Mouse (Mus musculus): ENCODE data around the gene Ppfia1.
A peak's percentile ranks its signal among the peaks of the same experiment; 100 is the strongest.

The Ppfia1 gene

DNA sequence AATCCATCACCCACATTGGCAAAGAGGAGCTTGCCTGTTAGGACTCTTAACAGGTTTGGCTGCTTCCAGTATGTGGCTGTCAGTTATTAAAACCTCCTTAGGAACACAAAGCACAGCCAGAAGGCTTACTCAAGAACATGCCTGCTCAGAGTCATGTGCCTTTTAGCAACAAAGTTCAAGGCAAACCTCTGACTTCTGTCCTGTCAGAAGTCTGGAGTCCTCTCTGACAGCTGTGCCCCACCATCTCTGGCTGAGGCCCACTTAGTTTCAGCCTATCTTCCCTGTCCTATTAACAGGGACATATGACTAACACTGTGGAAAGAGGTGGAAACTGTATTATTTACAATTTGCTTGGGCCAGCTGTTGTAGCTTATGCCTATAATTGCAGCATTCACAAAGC is 73.2 kb downstream of the Ppfia1 start:
- no peak for DNase-seq

GRCm38 (mm10) chr7:144479569-144479968 is 74.0 kb downstream of the Ppfia1 start:
- DNase-seq, result no peak

DNA sequence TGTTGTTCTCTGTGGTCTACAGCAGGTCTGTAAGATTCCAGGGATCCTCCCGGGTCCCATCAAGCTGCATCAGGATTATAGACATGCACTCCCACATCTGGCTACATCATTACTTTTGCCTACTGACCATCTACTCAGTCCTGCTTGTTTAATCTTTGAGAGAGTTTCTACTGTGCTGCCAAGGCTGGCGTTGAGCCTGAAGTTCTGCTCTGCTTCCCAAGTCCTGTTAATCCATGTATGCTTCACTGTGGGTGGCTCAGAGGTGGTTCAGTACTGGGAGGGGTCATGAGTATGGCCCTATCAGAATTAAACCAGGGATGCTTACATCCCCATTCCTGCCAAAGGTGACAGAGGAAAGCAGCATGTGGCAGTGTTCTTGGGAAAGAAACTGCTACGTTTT is 77.8 kb downstream of the Ppfia1 start:
- no peak for DNase-seq

- DNase-seq, result peak in 1 of 2 experiments; percentile 16
Observed at GRCm38 (mm10) chr7:144473486-144473885, 80.0 kb downstream of the Ppfia1 start.

GRCm38 (mm10) chr7:144471103-144471502 is 82.4 kb downstream of the Ppfia1 start:
- no peak for DNase-seq

DNA sequence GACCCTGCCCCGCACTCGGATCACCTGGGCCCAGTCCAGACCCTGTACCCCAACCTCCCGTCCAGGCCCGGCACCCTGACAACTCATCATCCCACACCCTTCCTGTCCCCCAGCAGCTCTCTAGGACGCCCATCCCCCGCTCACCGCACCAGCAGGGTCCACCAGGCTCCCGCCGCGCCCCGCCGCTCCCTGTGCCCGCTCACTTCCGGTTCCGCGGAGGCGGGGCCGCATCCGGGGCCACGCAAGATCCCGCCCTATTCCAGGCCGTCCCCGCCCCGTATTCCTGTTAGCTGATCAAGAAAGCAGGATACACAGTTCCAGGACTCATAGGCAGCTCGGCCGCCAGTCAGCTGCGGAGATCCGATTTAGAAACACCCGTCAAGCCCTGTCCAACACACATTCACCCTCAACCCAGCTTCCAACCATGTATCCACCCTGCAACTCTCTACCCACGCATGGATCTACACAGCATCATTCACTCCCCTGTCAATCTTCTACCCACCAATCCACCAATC is 82.9 kb downstream of the Ppfia1 start, which contains the start of gene Cttn:
Gene Cttn (minus strand): TSS at position 465 of the 515 bp plus-strand sequence.
- DNase-seq, result peak; percentile 94 to 96

DNA sequence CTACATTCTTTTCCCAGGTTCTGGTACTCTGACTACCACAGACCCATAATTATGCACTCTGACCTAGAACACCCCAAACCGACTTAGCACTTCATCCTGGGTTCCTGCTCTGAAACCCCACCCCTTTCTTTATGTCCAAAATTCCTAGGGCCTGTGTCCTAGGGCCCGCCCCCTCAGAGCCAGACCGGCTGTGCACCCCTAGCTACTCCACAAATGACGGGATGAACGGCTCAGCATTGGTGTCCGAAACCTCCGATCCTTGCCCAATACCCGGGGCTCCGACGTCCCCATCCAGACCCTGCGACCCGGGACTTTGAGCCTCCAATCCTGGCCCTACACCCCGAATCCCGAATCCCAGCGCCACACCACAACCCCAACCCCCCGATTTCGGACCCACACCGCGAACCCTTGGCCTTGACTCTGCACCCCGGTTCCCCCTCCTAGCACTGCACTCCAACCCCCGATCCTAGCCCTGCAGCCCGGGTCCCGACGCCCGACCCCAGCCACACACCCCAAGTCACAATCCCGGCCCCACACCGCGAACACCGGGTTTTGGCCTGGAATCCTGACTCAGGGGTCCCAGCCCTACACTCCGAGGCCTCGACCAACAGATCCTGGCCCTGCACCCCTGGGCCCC is 83.5 kb downstream of the Ppfia1 start:
- peak; percentile 41 to 56 for DNase-seq

- peak; percentile 62 to 74 for DNase-seq
Observed at GRCm38 (mm10) chr7:144469181-144469641, 84.3 kb downstream of the Ppfia1 start.

DNA sequence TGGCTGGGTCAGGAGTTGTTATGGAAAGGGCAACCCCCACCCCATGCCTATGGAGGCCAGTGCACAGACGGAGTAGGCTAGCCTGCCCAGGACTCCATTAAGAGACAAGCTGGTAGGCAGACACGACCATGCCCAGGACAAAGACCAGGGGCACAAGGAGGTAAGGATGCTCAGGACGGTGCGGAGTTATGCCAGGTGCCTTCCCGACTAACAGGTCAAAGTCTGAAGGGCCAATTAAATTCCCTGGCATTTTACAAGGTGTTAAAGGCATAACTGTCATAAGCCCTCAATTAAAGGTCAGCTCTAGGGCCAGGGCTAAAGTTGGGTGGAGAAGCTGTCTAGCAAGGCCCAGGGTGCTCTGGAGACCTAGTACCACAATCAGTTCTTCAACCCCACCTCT is 84.8 kb downstream of the Ppfia1 start:
- no peak for DNase-seq

DNA sequence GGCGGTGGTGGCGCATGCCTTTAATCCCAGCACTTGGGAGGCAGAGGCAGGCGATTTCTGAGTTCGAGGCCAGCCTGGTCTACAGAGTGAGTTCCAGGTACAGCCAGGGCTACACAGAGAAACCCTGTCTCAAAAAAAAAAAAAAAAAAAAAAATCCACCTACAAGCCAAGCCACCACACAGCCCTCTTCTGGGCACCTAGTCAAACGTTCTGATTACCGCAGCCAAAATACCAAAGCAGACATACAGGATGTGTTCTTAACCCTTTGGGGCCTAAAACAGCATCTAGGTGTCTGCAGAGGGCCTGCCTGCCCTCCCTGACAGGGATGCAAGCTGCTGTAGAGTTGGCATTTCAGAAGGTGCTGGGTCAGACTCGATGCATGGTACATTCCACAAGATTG is 91.0 kb downstream of the Ppfia1 start:
- no peak for DNase-seq

DNA sequence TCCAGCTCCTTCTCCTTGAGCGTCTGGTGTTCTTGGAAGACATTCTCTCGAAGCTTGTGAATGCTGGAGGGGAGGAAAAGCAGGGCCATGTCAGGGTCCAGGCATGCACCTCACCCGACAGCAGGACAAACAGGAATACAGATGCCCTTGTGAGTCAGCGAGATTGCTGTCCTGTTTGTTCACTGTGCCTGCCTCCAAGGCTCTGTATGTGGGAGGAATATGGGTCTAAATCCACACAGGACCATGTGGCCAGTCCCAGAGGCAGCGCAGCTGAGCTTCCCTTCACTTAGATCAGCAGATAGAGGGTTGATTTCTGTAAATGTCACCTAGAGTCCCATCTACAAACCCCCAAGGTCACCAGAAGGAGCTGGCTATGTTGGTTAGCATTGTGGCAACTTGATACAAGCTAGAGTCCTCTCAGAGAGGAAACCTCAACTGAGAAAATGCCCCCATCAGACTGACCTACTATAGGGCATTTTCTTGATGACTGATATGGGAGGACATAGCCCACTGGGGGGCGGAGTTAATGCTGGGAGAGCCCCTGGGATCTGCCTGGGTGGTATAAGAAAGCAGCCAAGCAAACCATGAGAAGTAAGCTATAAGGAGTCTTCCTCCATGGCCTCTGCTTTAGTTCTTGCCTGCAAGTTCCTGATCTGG is 92.2 kb downstream of the Ppfia1 start:
- no peak for DNase-seq

GRCm38 (mm10) chr7:144458881-144459280 is 94.6 kb downstream of the Ppfia1 start:
- no peak for DNase-seq

DNA sequence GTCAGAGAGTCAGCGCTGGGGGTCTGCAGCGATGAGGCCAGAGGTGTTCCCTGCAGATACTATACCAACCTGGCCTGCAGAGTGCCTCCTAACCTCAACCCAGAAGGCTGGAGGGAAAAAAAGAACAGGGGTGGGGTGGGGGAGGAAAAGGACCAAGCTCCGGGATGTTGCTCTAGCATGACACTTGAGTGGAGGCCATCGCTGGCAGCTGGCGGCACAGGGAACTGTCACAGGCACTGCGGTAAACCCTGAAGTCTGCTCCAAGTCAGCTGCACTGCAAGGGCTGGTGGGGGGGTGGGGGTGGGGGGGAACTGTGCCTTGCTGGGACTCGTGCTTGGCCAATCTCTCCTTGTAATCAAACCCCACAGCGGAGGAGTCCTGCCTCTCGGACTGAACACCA is 102.9 kb downstream of the Ppfia1 start:
- no peak for DNase-seq

DNA sequence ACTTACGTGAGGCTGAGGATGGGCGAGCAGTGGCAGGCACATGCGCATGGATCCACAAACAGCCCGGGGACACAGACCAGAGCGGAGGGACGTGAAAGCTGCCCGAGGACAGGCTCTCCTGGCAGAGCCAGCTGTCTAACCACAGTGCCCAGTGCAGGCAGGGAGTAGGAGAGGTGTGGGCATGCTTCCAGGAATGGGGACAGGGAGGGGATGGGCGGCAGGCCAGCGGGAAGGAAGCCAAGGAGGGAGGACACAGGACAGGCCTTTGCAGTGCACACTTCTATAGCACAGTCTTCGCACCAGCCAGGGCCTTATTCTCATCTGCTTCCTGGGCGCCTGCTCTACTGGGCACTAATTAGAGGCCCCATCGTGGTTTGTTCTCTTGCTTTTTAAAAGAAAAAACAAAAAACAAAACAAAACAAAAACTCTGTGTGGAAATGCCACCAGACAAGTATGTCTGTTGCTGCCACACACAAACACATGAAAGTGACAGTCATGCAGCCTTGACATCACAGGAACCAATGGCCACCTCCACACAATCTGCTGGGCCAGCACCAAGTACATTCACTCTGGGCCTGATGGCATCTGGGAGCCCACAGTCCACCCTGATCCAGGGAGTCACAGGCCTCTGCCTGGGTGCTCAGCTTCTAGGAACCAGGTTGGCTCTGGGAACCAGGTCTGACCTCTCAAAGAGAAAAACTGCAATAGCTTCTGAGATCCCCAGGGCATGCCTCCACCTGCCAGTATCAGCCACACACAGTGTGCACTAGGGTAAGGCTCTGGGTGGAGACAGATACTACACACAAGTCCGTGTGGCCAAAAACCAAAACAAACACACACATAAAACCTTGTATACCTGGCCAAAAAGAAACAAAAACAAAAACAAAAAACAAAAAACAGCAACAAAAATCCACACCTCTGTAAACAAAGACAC is 103.6 kb downstream of the Ppfia1 start:
- DNase-seq, result peak; percentile 48 to 64

- DNase-seq, result no peak
Observed at GRCm38 (mm10) chr7:144448186-144448585, 105.3 kb downstream of the Ppfia1 start.

DNA sequence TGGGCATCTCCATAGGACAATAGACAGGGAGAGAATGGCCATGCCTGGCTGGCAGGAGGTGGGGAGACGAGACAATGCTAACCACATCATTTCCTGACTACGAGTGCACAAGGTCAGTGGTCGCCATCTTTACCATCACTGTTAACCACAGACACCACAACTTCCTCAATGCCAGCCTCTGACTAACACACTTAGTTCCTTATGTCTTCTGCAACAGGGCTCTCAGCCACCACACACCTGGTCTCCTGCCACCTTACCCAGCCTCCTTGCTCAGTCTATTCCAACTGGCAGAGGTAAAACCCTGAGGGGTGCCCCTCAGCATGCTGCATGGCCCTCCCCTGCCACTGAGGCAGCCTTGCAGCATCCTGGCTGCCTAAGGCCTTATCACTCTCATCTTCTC is 106.4 kb downstream of the Ppfia1 start:
- no peak for DNase-seq

DNA sequence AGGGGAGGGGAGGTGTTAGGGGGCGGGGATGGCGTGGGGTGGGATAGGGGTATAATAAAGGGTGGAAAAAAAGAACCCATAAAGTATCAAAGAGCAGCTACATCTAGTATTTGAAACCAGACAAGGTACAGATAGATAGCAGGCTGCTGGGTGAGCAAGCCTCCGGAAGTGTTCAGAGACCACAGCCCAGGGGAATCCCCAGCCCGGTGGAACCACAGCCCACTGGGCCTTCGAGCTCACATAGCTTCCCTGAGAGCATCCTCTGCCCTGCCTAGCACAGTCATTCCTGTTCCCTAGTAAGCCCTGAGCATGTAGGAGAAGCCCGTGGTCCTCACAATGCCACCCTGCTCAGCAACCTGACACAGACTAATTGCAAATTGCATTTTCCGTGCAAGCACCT is 108.7 kb downstream of the Ppfia1 start:
- no peak for DNase-seq

DNA sequence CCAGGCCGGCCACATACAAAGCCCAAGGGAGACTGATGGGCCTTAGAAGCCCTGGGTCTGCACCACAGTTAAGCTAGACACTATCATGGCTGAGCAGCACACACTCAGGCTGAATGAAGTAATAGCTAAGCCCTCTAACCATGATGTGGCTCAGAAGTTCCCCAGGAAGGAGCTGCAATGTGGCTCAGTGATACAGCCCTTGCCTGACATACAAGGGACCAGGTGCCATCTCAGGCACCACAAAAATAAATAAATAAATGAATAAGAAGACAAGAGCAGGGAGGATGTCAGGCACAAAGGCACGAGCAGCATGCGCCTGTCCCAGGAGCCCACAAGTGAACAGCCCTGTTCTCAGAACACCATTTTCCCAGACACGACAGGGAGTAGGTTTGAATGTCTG is 111.6 kb downstream of the Ppfia1 start:
- no peak for DNase-seq

DNA sequence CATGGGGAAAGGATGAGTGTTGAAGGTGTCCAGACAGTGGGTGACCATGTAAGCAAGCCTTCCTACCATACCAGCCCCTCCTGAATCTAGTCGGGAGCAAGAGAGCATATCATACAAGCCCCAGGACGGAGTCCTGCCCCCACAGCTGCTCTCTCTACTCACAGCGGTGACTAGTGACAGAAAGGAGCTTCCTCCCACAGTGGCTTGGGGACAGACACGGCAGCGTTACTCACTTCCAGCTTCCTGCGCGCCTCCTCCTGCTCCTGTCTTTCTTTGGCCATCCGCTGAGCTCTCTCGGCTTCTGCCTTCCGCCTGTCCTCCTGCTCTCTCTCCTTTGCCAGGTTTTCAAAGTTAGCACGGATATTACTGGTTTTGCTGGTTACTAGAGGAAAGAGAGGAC is 112.1 kb downstream of the Ppfia1 start:
- no peak for DNase-seq

DNA sequence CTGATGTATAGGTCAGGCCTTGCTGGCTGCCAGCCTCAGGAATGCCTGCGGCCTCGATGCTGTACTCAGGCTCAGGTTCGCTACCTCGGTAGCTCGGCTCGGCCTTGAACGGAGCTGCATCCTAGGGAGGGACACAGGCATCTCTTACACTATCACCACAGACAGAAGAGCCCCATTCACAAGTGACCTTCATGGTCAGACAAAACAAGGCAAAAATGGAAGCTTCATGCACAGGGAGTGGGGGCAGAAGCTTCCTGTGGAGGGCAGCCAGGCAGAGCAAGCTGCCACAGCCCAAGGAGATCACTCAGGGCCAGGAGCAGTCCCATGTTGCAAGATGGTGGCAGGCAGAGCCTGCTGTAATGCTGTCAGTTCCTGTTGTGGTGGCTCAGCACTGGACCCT is 114.7 kb downstream of the Ppfia1 start:
- DNase-seq, result no peak

- no peak for DNase-seq
Observed at GRCm38 (mm10) chr7:144432920-144433319, 120.6 kb downstream of the Ppfia1 start.

- DNase-seq, result no peak
Observed at GRCm38 (mm10) chr7:144427460-144427859, 126.1 kb downstream of the Ppfia1 start.
